Mouse (Mus musculus): ENCODE data around the gene Gm49366. TPM values are rescaled to one million over a fixed set of nuclear protein-coding genes. Genes with fewer than 3 reads are reported as not detected.
"Not testable (repeated sequence)": the region's sequence is repeated elsewhere in the genome, so short reads cannot be mapped to it uniquely, and the experiment has no call there.

The Gm49366 gene
- polyA plus RNA-seq, 1 experiment from 2014 or later: not detected

- Histone ChIP-seq H3K27me3 (peaks cover 13% of the 10 kb centered on the region), H3K4me3 (no peak overlapping the region), H3K27ac (no peak overlapping the region), H3K4me2 (no peak overlapping the region), H3K9ac (no peak overlapping the region), H3K4me1 (no peaks in the 10 kb centered on the region), H3K9me3 (no peaks in the 10 kb centered on the region), H3K36me3 (no peaks in the 10 kb centered on the region)
- no peak for ATAC-seq (ENCODE audit: insufficient number of reproducible peaks, low FRiP score, low TSS enrichment, low read depth)
- WGBS: 66% methylated on average over 5 of the region's 5 CpGs
Observed at GRCm38 (mm10) chr12:84063228-84063627, 24.5 kb downstream of the Gm49366 start.

DNA sequence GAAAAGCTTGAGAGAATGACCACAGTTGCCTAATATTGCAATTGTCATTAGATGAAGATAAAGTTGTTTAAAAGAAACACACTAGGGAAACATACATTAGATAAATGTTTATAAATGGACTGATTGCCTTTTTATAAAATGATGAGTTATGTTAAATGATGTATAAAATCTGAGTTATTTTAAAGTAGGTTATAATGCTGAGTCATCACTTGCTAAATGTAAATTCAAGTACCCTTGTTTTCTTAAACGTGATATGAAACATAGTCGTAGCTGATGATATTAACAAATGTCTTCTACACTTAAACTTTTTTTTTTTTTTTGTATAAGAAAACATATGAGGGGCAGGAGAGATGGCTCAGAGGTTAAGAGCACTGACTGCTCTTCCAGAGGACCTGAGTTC, 25.1 kb downstream of the Gm49366 start:
- Histone ChIP-seq H3K9me3 (no peaks in the 10 kb centered on the region), H3K4me3 (no peak overlapping the region), H3K27me3 (peaks cover 19% of the 10 kb centered on the region), H3K4me2 (no peak overlapping the region), H3K9ac (no peak overlapping the region), H3K27ac (no peak overlapping the region), H3K36me3 (no peaks in the 10 kb centered on the region), H3K4me1 (no peaks in the 10 kb centered on the region)
- no peak for ATAC-seq (ENCODE audit: insufficient number of reproducible peaks, low FRiP score, low TSS enrichment, low read depth)
- 73% methylated on average over 2 of the region's 2 CpGs for WGBS

- Histone ChIP-seq H3K36me3 (no peaks in the 10 kb centered on the region), H3K4me2 (no peak overlapping the region), H3K4me1 (peaks cover under 1% of the 10 kb centered on the region; the same call in 1 of the 2 replicates), H3K27me3 (peaks cover 25% of the 10 kb centered on the region), H3K27ac (no peak overlapping the region), H3K9me3 (no peaks in the 10 kb centered on the region), H3K9ac (no peak overlapping the region), H3K4me3 (no peak overlapping the region)
- no peak for ATAC-seq (ENCODE audit: insufficient number of reproducible peaks, low FRiP score, low TSS enrichment, low read depth)
- WGBS: 73% methylated on average over 8 of the region's 8 CpGs
Observed at GRCm38 (mm10) chr12:84064621-84065020, 25.9 kb downstream of the Gm49366 start.

GRCm38 (mm10) chr12:84067752-84068151, 29.0 kb downstream of the Gm49366 start:
- Histone ChIP-seq H3K9ac (no peak overlapping the region), H3K4me1 (peaks cover 3% of the 10 kb centered on the region; the same call in 1 of the 2 replicates), H3K27me3 (peaks cover 34% of the 10 kb centered on the region), H3K9me3 (no peaks in the 10 kb centered on the region), H3K4me2 (no peak overlapping the region), H3K4me3 (no peak overlapping the region), H3K27ac (no peak overlapping the region), H3K36me3 (no peaks in the 10 kb centered on the region)
- ATAC-seq (ENCODE audit: insufficient number of reproducible peaks, low FRiP score, low TSS enrichment, low read depth): no peak
- WGBS: 68% methylated on average over 4 of the region's 4 CpGs

DNA sequence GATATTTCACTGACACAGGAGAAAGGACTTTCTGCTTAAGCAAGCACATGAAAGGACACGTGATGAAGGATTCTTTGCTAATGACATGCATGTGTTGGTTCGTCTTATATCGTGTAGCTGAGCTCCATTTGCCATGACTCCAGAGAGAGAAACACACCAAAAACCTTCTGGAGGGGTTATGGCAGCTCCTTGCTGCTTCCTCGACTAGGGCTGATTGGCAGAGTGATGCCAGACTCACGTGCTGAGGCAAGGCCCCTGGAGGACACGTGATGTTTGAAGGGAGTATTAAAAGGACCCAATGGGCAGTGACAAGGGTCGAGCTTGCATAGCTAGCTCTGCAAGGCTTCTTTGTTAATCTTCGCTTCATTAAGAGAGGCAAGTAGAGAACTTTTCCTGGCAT, 29.6 kb downstream of the Gm49366 start:
- no peak overlapping the region for H3K9ac ChIP-seq
- peaks cover 34% of the 10 kb centered on the region for H3K27me3 ChIP-seq
- H3K27ac ChIP-seq: no peak overlapping the region
- peaks cover 3% of the 10 kb centered on the region; the same call in 1 of the 2 replicates for H3K4me1 ChIP-seq
- no peak for ATAC-seq (ENCODE audit: insufficient number of reproducible peaks, low FRiP score, low TSS enrichment, low read depth)
- 51% methylated on average over 8 of the region's 8 CpGs for WGBS
- no peaks in the 10 kb centered on the region for H3K36me3 ChIP-seq
- no peaks in the 10 kb centered on the region for H3K9me3 ChIP-seq
- H3K4me3 ChIP-seq: no peak overlapping the region
- H3K4me2 ChIP-seq: no peak overlapping the region

- WGBS: 46% methylated on average over 9 of the region's 9 CpGs
- Histone ChIP-seq H3K27ac (no peak within 1 kb of the TSS), H3K9me3 (no peaks in the 10 kb centered on the region), H3K4me2 (peak within 1 kb of the TSS; percentile 65), H3K9ac (no peak within 1 kb of the TSS), H3K4me3 (peak within 1 kb of the TSS; percentile 40), H3K27me3 (peaks cover 34% of the 10 kb centered on the region), H3K4me1 (peaks cover 3% of the 10 kb centered on the region; the same call in 1 of the 2 replicates), H3K36me3 (no peaks in the 10 kb centered on the region)
- ATAC-seq (ENCODE audit: insufficient number of reproducible peaks, low FRiP score, low TSS enrichment, low read depth): no peak
Observed at GRCm38 (mm10) chr12:84068986-84069385, 30.3 kb downstream of the Gm49366 start, which contains the start of gene Acot5. Gene Acot5, plus strand, starts transcription at chr12:84069325.

DNA sequence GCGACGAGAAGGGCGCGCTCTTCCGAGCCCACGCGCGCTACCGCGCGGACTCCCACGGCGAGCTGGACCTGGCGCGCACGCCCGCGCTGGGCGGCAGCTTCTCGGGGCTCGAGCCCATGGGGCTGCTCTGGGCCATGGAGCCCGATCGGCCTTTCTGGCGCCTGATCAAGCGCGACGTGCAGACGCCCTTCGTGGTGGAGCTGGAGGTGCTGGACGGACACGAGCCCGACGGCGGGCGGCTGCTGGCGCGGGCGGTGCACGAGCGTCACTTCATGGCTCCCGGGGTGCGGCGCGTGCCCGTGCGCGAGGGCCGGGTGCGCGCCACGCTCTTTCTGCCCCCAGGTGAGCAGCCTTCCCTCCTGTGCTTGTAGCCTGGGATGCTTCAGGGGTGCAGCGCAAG, 30.8 kb downstream of the Gm49366 start:
- peak overlapping the region; percentile 40 for H3K4me3 ChIP-seq
- not testable (repeated sequence) for H3K27ac ChIP-seq; H3K36me3 ChIP-seq; H3K9ac ChIP-seq; H3K9me3 ChIP-seq; ATAC-seq (ENCODE audit: insufficient number of reproducible peaks, low FRiP score, low TSS enrichment, low read depth); H3K4me1 ChIP-seq
- peak overlapping the region; percentile 65 for H3K4me2 ChIP-seq
- H3K27me3 ChIP-seq: peaks cover 34% of the 10 kb centered on the region
- 2% methylated on average over 51 of the region's 52 CpGs for WGBS

DNA sequence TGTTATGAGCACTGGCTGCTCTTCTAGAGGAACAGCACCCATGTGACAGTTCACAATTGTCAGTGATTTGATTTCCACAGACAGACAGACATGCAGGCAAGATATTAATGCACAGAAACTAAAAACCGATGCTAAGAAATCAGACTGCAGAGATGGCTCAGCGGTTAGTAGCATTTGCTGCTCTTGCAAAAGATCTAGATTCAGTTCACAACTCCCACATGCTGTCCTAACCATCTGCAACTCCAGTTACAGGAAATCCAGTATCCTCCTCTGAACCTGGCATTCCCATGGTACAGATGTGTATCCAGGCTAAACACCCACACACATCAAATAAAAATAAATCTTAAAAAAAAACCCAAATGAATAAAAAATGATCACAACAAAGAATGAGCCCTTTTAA, 33.0 kb downstream of the Gm49366 start:
- H3K27ac ChIP-seq: no peak overlapping the region
- H3K4me1 ChIP-seq: peaks cover 3% of the 10 kb centered on the region; the same call in 1 of the 2 replicates
- ATAC-seq (ENCODE audit: insufficient number of reproducible peaks, low FRiP score, low TSS enrichment, low read depth): no peak
- peaks cover 31% of the 10 kb centered on the region for H3K27me3 ChIP-seq
- no peak overlapping the region for H3K9ac ChIP-seq
- WGBS: 90% methylated on average over 2 of the region's 2 CpGs
- no peak overlapping the region for H3K4me2 ChIP-seq
- H3K4me3 ChIP-seq: no peak overlapping the region
- no peaks in the 10 kb centered on the region for H3K36me3 ChIP-seq
- no peaks in the 10 kb centered on the region for H3K9me3 ChIP-seq

- H3K9me3 ChIP-seq: no peaks in the 10 kb centered on the region
- WGBS: 77% methylated on average over 4 of the region's 4 CpGs
- no peak overlapping the region for H3K27ac ChIP-seq
- H3K4me1 ChIP-seq: no peaks in the 10 kb centered on the region
- no peak overlapping the region for H3K4me2 ChIP-seq
- H3K4me3 ChIP-seq: no peak overlapping the region
- H3K9ac ChIP-seq: no peak overlapping the region
- H3K36me3 ChIP-seq: no peaks in the 10 kb centered on the region
- no peaks in the 10 kb centered on the region for H3K27me3 ChIP-seq
- no peak for ATAC-seq (ENCODE audit: insufficient number of reproducible peaks, low FRiP score, low TSS enrichment, low read depth)
Observed at GRCm38 (mm10) chr12:84077371-84077990, 38.7 kb downstream of the Gm49366 start.

- Histone ChIP-seq H3K36me3 (no peaks in the 10 kb centered on the region), H3K4me1 (no peaks in the 10 kb centered on the region), H3K9ac (no peak overlapping the region), H3K9me3 (no peaks in the 10 kb centered on the region), H3K27me3 (no peaks in the 10 kb centered on the region), H3K4me3 (no peak overlapping the region), H3K4me2 (no peak overlapping the region), H3K27ac (no peak overlapping the region)
- 69% methylated on average over 2 of the region's 2 CpGs for WGBS
- no peak for ATAC-seq (ENCODE audit: insufficient number of reproducible peaks, low FRiP score, low TSS enrichment, low read depth)
Observed at GRCm38 (mm10) chr12:84083842-84084241, 45.1 kb downstream of the Gm49366 start.

DNA sequence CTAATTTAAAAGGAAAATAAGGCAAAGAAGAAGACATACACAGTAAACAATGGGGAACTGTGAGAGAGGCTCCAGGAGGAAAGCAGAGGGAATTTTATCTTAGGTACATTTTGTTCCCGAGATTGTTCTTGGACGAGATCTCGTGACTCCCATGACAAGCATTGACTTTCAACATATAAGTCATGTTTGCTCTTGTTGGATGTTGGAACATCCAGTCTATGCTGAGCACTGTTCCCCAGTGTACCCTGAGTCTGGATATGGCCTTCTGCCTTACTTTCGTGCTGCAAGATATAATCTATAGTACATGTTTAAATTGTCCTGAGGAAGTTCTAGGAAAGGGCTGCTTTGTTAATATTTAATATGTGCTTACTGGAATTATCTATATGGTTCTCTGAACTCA, 45.8 kb downstream of the Gm49366 start:
- WGBS: 78% methylated on average over 4 of the region's 4 CpGs
- no peaks in the 10 kb centered on the region for H3K36me3 ChIP-seq
- H3K27me3 ChIP-seq: no peaks in the 10 kb centered on the region
- no peaks in the 10 kb centered on the region for H3K4me1 ChIP-seq
- H3K4me2 ChIP-seq: no peak overlapping the region
- no peak overlapping the region for H3K27ac ChIP-seq
- H3K9me3 ChIP-seq: no peaks in the 10 kb centered on the region
- H3K9ac ChIP-seq: no peak overlapping the region
- no peak for ATAC-seq (ENCODE audit: insufficient number of reproducible peaks, low FRiP score, low TSS enrichment, low read depth)
- H3K4me3 ChIP-seq: no peak overlapping the region

DNA sequence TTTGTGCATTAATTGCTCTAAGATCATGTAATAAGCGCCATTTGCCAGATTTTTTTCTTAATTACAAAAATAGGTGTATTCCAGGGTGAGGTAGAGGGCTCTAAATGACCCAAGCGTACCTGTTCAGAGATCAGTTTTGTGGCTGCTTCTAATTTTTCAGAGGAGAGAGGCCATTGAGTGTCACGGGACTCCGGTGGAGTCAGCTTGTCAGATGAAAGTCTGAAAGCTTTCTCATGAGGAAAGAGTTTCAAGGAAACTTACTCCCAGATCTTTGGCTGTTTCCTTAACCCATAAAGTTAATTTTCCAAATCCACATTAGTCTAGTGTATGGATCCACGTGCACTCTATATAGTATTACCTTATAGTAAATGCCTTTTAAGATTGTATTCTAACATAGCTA, 55.9 kb downstream of the Gm49366 start:
- 89% methylated on average over 5 of the region's 5 CpGs for WGBS
- not testable (repeated sequence) for H3K4me2 ChIP-seq; H3K9ac ChIP-seq; ATAC-seq (ENCODE audit: insufficient number of reproducible peaks, low FRiP score, low TSS enrichment, low read depth); H3K27me3 ChIP-seq; H3K36me3 ChIP-seq; H3K9me3 ChIP-seq; H3K4me1 ChIP-seq; H3K27ac ChIP-seq; H3K4me3 ChIP-seq

DNA sequence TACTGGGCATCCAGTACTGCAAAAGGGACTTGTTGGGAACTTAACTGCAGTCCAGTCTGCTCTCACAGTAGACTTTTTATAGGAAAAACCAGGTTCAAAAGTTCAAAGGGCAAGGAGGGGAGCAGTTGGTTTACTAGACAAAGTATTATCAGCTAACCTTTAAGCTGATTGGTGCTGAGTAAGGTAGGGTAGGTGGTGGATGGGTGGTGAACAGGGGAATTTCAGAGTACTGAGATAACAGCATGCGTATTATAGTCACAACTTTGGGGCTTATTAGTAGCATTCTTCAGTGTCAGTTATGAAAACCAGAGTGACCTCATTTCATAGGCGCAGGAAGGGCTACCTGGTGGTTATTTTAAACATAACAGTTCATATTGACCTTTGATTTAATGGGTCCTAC, 60.9 kb downstream of the Gm49366 start:
- H3K27me3 ChIP-seq: no peaks in the 10 kb centered on the region
- H3K4me2 ChIP-seq: no peak overlapping the region
- WGBS: 96% methylated on average over 2 of the region's 2 CpGs

More for the DNA sequence above, 60.9 kb downstream of the Gm49366 start:
- Histone ChIP-seq H3K4me3 (no peak overlapping the region), H3K27ac (no peak overlapping the region), H3K4me1 (no peaks in the 10 kb centered on the region; the same call in 1 of the 2 replicates), H3K36me3 (no peaks in the 10 kb centered on the region), H3K9ac (no peak overlapping the region), H3K9me3 (no peaks in the 10 kb centered on the region)
- no peak for ATAC-seq (ENCODE audit: insufficient number of reproducible peaks, low FRiP score, low TSS enrichment, low read depth)

Measured in limb, embryonic 15.5 days (tissue).